Mouse (Mus musculus) urinary bladder, postnatal 25 days (tissue): Measurements from ENCODE around the gene Dvl3.

Experiments
- DNase-seq: peaks from one replicate; pipeline ENCODE4 v3.0.0; 2022; ENCODE audit warnings: low spot score

Dvl3 gene

DNA sequence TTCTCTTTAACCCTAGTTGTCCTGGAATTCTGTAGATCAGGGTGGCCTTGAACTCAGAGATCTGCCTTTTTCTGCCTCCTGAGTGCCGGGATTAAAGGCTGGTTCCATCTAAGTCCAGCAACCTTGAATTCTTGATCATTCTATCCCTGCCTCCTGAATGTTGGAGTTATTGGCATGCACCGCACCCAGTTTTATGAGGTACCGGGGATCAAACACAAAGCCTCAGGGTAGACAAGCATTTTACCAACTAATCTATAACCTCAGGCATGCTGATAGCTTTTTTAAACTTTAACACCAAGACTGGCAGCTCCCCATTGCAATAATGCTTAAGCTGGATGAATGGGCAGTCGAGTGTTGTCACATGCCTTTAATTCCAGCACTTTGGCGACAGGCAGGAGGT, 30.6 kb downstream of the Dvl3 start:
- DNase-seq: no peak

DNA sequence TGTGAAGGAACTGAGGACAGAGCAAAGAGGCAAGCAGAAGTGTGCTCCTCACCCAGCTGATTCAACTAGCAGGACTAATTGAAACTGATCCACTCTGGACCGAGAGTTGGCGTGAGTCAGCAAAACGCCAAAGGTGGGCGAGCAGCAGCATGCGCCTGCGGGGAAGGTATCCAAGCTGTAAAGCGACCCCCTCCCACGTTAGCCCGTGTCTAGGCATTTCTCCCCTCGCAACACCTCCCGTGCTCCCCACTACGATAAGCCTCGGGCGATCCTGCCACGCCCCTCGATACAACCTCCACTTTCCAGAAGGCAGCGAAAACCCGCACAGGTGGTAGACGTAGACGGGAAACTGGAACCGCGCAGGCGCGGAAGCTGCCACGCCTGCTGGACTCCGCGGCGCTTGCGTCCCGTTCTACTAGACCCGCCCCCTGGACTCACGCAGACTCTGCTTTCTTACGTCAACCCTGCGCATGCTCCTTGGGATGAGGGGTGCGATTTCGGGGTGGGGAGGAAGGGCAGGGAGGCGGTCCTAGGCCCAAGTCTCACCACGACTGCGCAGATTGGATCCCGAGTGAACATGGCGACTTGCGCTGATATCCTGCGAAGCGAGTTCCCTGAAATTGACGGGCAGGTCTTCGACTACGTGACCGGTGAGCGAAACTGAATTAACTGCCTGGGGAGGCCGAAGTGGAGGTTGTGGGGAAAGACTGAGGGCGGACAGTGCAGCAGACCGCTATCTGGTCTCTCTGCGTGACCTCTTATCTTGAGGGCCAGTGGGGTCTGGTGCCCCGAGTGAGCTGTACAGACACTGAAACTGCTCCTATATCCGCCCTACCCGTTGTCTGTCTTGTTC, 31.5 kb downstream of the Dvl3 start, which contains the start of gene Abcf3:
Abcf3 (plus strand) TSS at position 482 of the 853 bp plus-strand sequence.
- DNase-seq: peak; percentile 95

DNA sequence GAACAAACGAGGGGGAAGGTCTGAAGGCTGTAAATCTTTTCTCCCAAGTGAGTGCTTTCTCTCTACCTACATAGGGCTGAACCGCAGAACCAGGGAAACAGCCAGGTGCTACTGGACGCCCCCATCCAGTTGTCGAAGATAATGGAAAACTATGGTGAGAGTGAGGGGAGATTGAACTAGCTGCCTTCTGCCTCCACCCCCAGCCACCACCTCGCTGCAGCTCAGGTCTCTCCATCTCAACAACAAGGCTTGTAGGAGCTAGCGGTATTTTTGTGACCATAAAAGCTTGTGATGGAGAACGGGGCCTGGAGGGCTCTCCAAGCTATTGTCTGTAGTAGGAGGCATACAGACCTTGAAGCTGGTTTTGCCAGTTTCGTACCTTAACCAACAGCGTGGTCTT, 32.4 kb downstream of the Dvl3 start:
- no peak for DNase-seq

DNA sequence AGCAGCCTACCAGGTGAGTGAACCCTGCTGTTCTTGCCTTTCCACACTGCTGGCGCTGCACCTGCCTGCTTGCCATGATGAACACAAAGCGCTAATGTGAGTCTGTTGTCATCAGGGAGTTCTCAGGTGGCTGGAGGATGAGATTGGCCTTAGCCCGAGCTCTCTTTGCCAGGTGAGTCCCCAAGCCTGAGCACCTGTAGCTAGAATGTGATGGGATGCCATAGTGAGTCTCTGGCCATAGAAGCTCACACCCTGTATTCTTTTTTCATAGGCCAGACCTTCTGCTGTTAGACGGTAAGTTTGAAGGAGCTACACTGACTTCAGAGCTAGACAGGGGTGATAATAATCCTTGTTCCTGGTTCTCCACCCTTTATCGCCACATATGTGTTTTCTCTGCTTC, 34.9 kb downstream of the Dvl3 start:
- no peak for DNase-seq

DNA sequence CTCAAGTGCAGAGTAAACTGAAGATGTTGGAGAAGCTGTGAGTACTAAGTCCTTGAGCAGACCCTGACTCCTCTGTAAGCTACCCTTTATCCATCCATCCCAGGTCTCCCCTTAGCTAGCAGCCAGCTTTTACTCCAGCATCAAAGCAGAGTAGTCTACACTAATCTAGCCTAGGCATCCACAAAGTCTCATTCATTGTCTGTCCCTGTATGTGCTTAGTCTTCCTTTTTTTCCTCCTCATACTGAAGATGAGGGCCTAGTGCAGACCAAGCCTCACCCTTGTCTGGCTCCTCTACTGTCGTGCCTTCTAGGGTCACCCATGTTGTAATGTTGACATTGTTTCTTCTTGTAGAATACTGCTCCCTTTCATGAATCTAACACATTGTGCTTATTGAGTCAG, 35.8 kb downstream of the Dvl3 start:
- DNase-seq: no peak

DNA sequence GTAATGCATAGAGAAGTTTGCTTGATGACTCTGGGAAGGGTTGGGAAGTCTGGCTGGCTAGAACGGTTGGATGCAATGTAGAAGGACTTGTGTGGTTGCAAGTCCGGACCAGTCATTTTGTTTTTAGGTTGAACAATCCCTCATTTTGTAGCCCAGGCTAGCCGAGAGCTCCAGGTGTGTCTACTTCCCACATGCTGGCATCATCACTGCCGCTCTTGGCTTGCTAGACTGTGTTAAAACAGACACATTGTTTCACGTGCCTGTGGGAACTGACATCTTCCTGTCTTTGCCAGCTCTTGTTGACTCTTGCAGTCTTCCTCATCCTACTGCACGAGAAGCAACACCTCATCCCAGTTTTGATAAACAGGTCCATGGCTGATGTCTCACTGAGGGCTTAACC, 38.2 kb downstream of the Dvl3 start:
- no peak for DNase-seq

DNA sequence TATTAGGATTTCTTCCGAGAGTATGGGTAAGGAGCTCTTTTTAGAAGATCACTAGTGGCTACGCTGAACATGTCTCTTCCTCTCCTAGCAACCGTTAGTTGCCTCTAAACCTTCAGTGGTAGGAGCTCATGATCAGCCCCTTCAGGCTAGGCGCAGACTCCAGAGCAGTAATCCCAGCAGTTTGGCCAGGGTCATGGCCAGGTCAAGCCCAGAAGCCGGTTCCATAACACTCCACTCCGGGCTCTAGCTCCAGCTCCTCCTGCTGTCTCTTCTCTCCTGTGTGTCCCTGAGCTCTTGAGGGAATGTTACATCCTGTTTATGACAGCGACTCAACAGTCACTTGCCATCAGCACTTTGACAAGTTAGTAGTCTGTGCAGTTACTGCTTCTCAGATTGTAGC, 40.6 kb downstream of the Dvl3 start:
- no peak for DNase-seq

DNA sequence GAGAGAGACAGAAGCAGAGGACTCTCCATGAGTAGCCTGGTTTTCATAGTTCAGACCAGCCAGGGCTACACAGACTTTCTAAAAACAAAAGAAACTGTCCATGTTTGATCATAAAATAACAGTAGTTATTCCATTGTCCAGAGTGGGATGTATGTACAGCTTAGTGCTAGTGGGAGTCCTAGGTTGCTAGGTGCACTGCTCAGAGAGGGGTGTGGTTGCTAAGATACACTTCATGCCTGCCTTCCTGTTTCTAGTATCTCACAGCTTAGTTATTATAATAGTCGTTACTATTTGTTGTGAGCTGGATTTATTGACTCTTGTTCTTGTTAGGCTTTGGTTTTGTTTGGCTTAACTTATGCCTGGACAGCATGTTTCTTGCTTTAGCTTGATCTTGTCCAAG, 48.3 kb downstream of the Dvl3 start:
- no peak for DNase-seq
